Mouse (Mus musculus) intestine, embryonic 15.5 days (tissue): Measurements from ENCODE around the gene Slc40a1. TPM values are rescaled to one million over a fixed set of nuclear protein-coding genes. Genes with fewer than 3 reads are reported as not detected.

Experiments
- ATAC-seq: fragments of 200-750 bp; cut with Nextera tagmentation; 2 replicates; pipeline ENCODE4 v1.8.0; 2017; ENCODE audit warnings: moderate TSS enrichment, moderate library complexity
- H3K27ac ChIP-seq: fragments of 300-500 bp; sonication (generic); 2 replicates; pipeline ENCODE4 v1.5.1; 2015; ENCODE audit warnings: mild to moderate bottlenecking, inconsistent platforms
- H3K27me3 ChIP-seq: fragments of 300-500 bp; sonication (generic); replicated peaks from 2 replicates; pipeline ENCODE4 v1.6.1; 2015; ENCODE audit warnings: inconsistent platforms
- H3K36me3 ChIP-seq: fragments of 300-500 bp; sonication (generic); 2 replicates; pipeline ENCODE4 v1.6.1; 2015; ENCODE audit warnings: inconsistent platforms
- H3K4me1 ChIP-seq: fragments of 300-500 bp; sonication (generic); replicated peaks from 2 replicates; pipeline ENCODE4 v1.6.1; 2015; ENCODE audit warnings: inconsistent platforms
- H3K4me2 ChIP-seq: fragments of 300-500 bp; sonication (generic); replicated peaks from 2 replicates; pipeline ENCODE4 v1.6.1; 2015; ENCODE audit warnings: mild to moderate bottlenecking, inconsistent platforms
- H3K4me3 ChIP-seq: fragments of 300-500 bp; sonication (generic); replicated peaks from 2 replicates; pipeline ENCODE4 v1.5.1; 2015; ENCODE audit warnings: inconsistent platforms
- H3K9ac ChIP-seq: fragments of 300-500 bp; sonication (generic); 2 replicates; pipeline ENCODE4 v1.6.1; 2015; ENCODE audit warnings: inconsistent platforms
- H3K9me3 ChIP-seq: fragments of 300-500 bp; sonication (generic); 2 replicates; pipeline ENCODE4 v1.6.1; 2016; ENCODE audit warnings: inconsistent platforms
- WGBS: fragments of 180-500 bp; shearing (Covaris S2); methylation state at CpG from one replicate; pipeline ENCODE4 v1.1.7; 2015; 5-methylcytosine and 5-hydroxymethylcytosine counted together
- polyA plus RNA-seq: library from polyadenylated mRNA; unstranded; fragments of >200 nt; fragmentation: Nextera tagmentation; extraction: Ambion mirVana; gene quantifications from 2 replicates; pipeline ENCODE4 v1.2.1, GENCODE M21; 2015

Gene Slc40a1
- polyA plus RNA-seq, 1 experiment from 2014 or later = 151 TPM

DNA sequence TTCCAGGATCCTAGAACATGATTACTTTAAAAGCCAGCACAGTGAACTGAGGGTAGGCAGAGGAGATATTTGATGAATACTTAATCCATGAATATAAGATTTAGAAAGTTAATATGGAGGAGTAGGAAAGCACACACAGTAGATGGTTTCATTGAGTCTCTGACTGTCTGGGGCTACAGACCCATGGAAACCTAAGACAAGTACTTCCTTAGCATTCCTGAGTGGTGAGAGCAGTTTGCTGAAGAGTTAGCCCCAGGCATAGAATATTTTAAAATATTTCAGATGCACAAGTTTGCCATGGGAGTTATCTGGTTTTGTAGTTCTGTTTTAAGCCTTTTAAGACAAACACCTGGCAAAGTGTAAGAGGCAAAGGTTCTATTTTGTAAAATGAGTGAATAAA lies 65.2 kb downstream of the Slc40a1 start:
- Histone ChIP-seq H3K4me1 (peaks cover 10% of the 10 kb centered on the region), H3K4me2 (no peak overlapping the region), H3K27me3 (no peaks in the 10 kb centered on the region), H3K9me3 (no peaks in the 10 kb centered on the region), H3K4me3 (no peak overlapping the region), H3K9ac (no peak overlapping the region), H3K27ac (no peak overlapping the region), H3K36me3 (no peaks in the 10 kb centered on the region)
- ATAC-seq = no peak; the same call in 1 of the 2 replicates

DNA sequence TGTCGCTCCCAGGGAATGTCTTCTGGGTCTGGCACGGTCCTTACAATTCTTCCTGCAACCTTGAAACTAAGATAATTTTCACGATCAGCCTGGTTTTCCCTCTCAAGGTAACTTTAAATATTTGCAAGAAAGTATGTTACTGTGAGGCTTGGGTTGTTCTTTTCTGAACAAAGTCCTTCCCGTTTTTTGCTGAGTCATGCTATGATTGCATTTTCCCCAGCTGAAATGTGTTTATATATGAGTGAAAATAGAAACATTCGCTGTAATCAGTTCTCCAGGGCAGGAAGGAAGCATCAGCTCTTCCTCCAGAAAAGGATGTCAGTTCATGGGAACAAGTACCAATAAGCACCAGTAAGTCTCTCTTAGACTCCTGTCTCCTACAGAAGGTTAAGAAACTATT lies 66.0 kb downstream of the Slc40a1 start:
- Histone ChIP-seq H3K27me3 (no peaks in the 10 kb centered on the region), H3K4me2 (no peak overlapping the region), H3K27ac (peak overlapping the region; percentile 54; the same call in 1 of the 2 replicates), H3K4me1 (peaks cover 8% of the 10 kb centered on the region), H3K4me3 (no peak overlapping the region), H3K9ac (no peak overlapping the region), H3K9me3 (no peaks in the 10 kb centered on the region), H3K36me3 (no peaks in the 10 kb centered on the region)
- peak; percentile 29; the same call in 1 of the 2 replicates for ATAC-seq
- 27% methylated on average over 5 of the region's 5 CpGs for WGBS

Other genes starting within 250 kb of the Slc40a1 start
- gene Wdr75, start 131.4 kb downstream of the Slc40a1 start, polyA plus RNA-seq = 60.8 and 69.4 TPM in 2 replicates
- gene Gm5269, start 36.2 kb downstream of the Slc40a1 start, polyA plus RNA-seq = not detected in 2 replicates
- 0.99 and 1.2 TPM in 2 replicates for gene Dnah7b, start 139.8 kb upstream of the Slc40a1 start, polyA plus RNA-seq